Comparison of ENCODE assay signal across 12 mouse cellular contexts in genomic region chr6:124720904-124721303, GRCm38 (mm10). TPM values are rescaled to one million over a fixed set of nuclear protein-coding genes. Genes with fewer than 3 reads are reported as not detected.
DNase-seq lines count a peak whose midpoint lies in the region; ATAC-seq and TF ChIP-seq lines count a peak whose summit lies in the region.
"Had no signal": no experiment of that assay in that cellular context is flagged by ENCODE, and none has a peak within 500 bp of the region (broad histone marks: within the 10 kb centered on the region; RNA-seq: fewer than 3 reads in every experiment).

No protein-coding gene starts in this region.

- 0 out of 2 replicates have a peak overlapping the region, but pooled peaks have one; percentile 19 for H3K4me2 ChIP-seq in lung, postnatal 0 days (replicated peaks; ENCODE audit: low read depth, low read length)
- H3K4me2 ChIP-seq in stomach, postnatal 0 days (replicated peaks; ENCODE audit: low read depth), result peak overlapping the region; percentile 61; the same call in 1 of the 2 replicates
- no peak overlapping the region for H3K4me2 ChIP-seq in midbrain, embryonic 15.5 days
- H3K4me2 ChIP-seq: midbrain, embryonic 12.5 days had no signal

- peaks cover 7% of the 10 kb centered on the region; the same call in 1 of the 2 replicates for H3K36me3 ChIP-seq in lung, postnatal 0 days (ENCODE audit: insufficient read depth, low read length)
- peaks cover 21% of the 10 kb centered on the region for H3K36me3 ChIP-seq in limb, embryonic 10.5 days
- H3K36me3 ChIP-seq in stomach, postnatal 0 days (ENCODE audit: control insufficient read depth, insufficient read depth, low read length), result peaks cover 5% of the 10 kb centered on the region; the same call in 1 of the 2 replicates
- H3K36me3 ChIP-seq in midbrain, embryonic 15.5 days (replicated peaks), result peaks cover 14% of the 10 kb centered on the region

- 47% methylated on average over 11 of the region's 11 CpGs for WGBS in lung, postnatal 0 days
- WGBS in limb, embryonic 10.5 days, result 78% methylated on average over 11 of the region's 11 CpGs
- 38% methylated on average over 11 of the region's 11 CpGs for WGBS in stomach, postnatal 0 days
- 69% methylated on average over 11 of the region's 11 CpGs for WGBS in midbrain, embryonic 15.5 days

- 0 out of 2 replicates have a peak overlapping the region, but pooled peaks have one; percentile 12 for H3K9ac ChIP-seq in lung, postnatal 0 days (replicated peaks; ENCODE audit: low read depth)
- H3K9ac ChIP-seq in stomach, postnatal 0 days (ENCODE audit: low read length), result peak overlapping the region; percentile 72; the same call in 1 of the 2 replicates
- H3K9ac ChIP-seq in midbrain, embryonic 15.5 days, result no peak overlapping the region
- H3K9ac ChIP-seq: midbrain, embryonic 12.5 days had no signal

- no peak for ATAC-seq in lung, postnatal 0 days
- peak; percentile 31 for ATAC-seq in common myeloid progenitor, adult 5-6 weeks (replicated peaks; ENCODE audit: low read depth, poor library complexity, severe bottlenecking)
- ATAC-seq in stomach, postnatal 0 days (ENCODE audit: low FRiP score, low TSS enrichment), result no peak
- no peak for ATAC-seq in midbrain, embryonic 15.5 days (replicated peaks)
- ATAC-seq: Patski had no signal

- intact Hi-C loops in left cerebral cortex, postnatal 4 days (cut with DNase I), result no loop called here

- TF ChIP-seq CTCF in lung, postnatal 0 days (IDR thresholded peaks at IDR 0.05), result no peak
- TF ChIP-seq CTCF in stomach, postnatal 0 days (IDR thresholded peaks at IDR 0.05; ENCODE audit: low read depth), result no peak

- no peak overlapping the region for H3K27ac ChIP-seq in lung, postnatal 0 days (ENCODE audit: low read length)
- H3K27ac ChIP-seq in limb, embryonic 10.5 days, result 0 out of 2 replicates have a peak overlapping the region, but pooled peaks have one; percentile 51
- H3K27ac ChIP-seq in stomach, postnatal 0 days (replicated peaks), result peak overlapping the region; percentile 95
- no peak overlapping the region for H3K27ac ChIP-seq in midbrain, embryonic 15.5 days
- H3K27ac ChIP-seq: midbrain, embryonic 12.5 days had no signal

- no peak overlapping the region for H3K4me3 ChIP-seq in lung, postnatal 0 days (ENCODE audit: low read depth, low read length)
- no peak overlapping the region for H3K4me3 ChIP-seq in limb, embryonic 10.5 days
- no peak overlapping the region for H3K4me3 ChIP-seq in stomach, postnatal 0 days (ENCODE audit: low read depth, low read length)
- H3K4me3 ChIP-seq in midbrain, embryonic 15.5 days, result no peak overlapping the region
- H3K4me3 ChIP-seq: midbrain, embryonic 12.5 days had no signal

- DNase-seq in lung, postnatal 0 days (ENCODE audit: low spot score), result no peak
- DNase-seq in lung, postnatal 4 days, result no peak
- DNase-seq in limb, embryonic 10.5 days (ENCODE audit: low spot score), result no peak
- no peak for DNase-seq in stomach, postnatal 0 days (ENCODE audit: low spot score)
- DNase-seq in left cerebral cortex, postnatal 4 days, result no peak
- DNase-seq in frontal cortex, postnatal 14 days (ENCODE audit: low spot score in 2 of 2), result no peak
- DNase-seq: gastrocnemius, postnatal 36 days; retina, postnatal 1 day had no signal

- TF ChIP-seq EP300 in lung, postnatal 0 days (IDR thresholded peaks at IDR 0.05), result no peak
- no peak for TF ChIP-seq EP300 in stomach, postnatal 0 days (optimal IDR thresholded peaks at IDR 0.05)

- H3K27me3 ChIP-seq in lung, postnatal 0 days (replicated peaks; ENCODE audit: insufficient read depth, low read length), result no peaks in the 10 kb centered on the region
- H3K27me3 ChIP-seq in limb, embryonic 10.5 days (ENCODE audit: low read depth, poor library complexity, severe bottlenecking), result no peaks in the 10 kb centered on the region
- no peaks in the 10 kb centered on the region for H3K27me3 ChIP-seq in stomach, postnatal 0 days (ENCODE audit: control insufficient read depth, insufficient read depth, low read length)
- no peaks in the 10 kb centered on the region for H3K27me3 ChIP-seq in midbrain, embryonic 15.5 days (replicated peaks)
- H3K27me3 ChIP-seq: midbrain, embryonic 12.5 days; Patski had no signal

- H3K9me3 ChIP-seq in lung, postnatal 0 days (ENCODE audit: low read length), result no peaks in the 10 kb centered on the region
- H3K9me3 ChIP-seq in limb, embryonic 10.5 days (replicated peaks), result no peaks in the 10 kb centered on the region
- no peaks in the 10 kb centered on the region for H3K9me3 ChIP-seq in stomach, postnatal 0 days (ENCODE audit: control insufficient read depth, low read length)
- H3K9me3 ChIP-seq in midbrain, embryonic 15.5 days, result no peaks in the 10 kb centered on the region
- H3K9me3 ChIP-seq: midbrain, embryonic 12.5 days had no signal

- no peaks in the 10 kb centered on the region for H3K4me1 ChIP-seq in lung, postnatal 0 days (ENCODE audit: insufficient read depth, low read depth, low read length)
- peaks cover 22% of the 10 kb centered on the region for H3K4me1 ChIP-seq in limb, embryonic 10.5 days
- no peaks in the 10 kb centered on the region for H3K4me1 ChIP-seq in stomach, postnatal 0 days (replicated peaks; ENCODE audit: control insufficient read depth, insufficient read depth)
- H3K4me1 ChIP-seq in midbrain, embryonic 15.5 days, result no peaks in the 10 kb centered on the region
- H3K4me1 ChIP-seq: midbrain, embryonic 12.5 days had no signal

RNA-seq across cellular contexts. Expression of gene Phb2, which starts 8.8 kb away (rescaled TPM):
- polyA plus RNA-seq in lung, postnatal 0 days (2015; fragmentation: Nextera tagmentation; extraction: Ambion mirVana), result 162 and 169 TPM in 2 replicates
- total RNA-seq in common myeloid progenitor, adult 5-6 weeks (2017), result 402 and 404 TPM in 2 replicates
- 501 and 622 TPM in 2 replicates for polyA plus RNA-seq in limb, embryonic 10.5 days (2016; fragmentation: Nextera tagmentation; extraction: Ambion mirVana)
- 230 and 237 TPM in 2 replicates for polyA plus RNA-seq in stomach, postnatal 0 days (2015; fragmentation: Nextera tagmentation; extraction: Ambion mirVana)
- total RNA-seq in left cerebral cortex, postnatal 4 days (2021), result 100 to 1,000 TPM; 169 to 170 TPM
- 254 and 256 TPM in 2 replicates for polyA plus RNA-seq in midbrain, embryonic 15.5 days (2015; fragmentation: Nextera tagmentation; extraction: Ambion mirVana)

RNA-seq across cellular contexts. Expression of gene Emg1, which starts 8.9 kb away (rescaled TPM):
- polyA plus RNA-seq in lung, postnatal 0 days (2015; fragmentation: Nextera tagmentation; extraction: Ambion mirVana), result 83.1 and 86.7 TPM in 2 replicates
- 222 and 280 TPM in 2 replicates for total RNA-seq in common myeloid progenitor, adult 5-6 weeks (2017)
- 254 and 298 TPM in 2 replicates for polyA plus RNA-seq in limb, embryonic 10.5 days (2016; fragmentation: Nextera tagmentation; extraction: Ambion mirVana)
- polyA plus RNA-seq in stomach, postnatal 0 days (2015; fragmentation: Nextera tagmentation; extraction: Ambion mirVana), result 93.9 and 94.8 TPM in 2 replicates
- 10 to 100 TPM; 56.7 to 56.9 TPM for total RNA-seq in left cerebral cortex, postnatal 4 days (2021)
- 107 and 109 TPM in 2 replicates for polyA plus RNA-seq in midbrain, embryonic 15.5 days (2015; fragmentation: Nextera tagmentation; extraction: Ambion mirVana)

RNA-seq across cellular contexts. Expression of gene Ptpn6, which starts 17.6 kb away (rescaled TPM):
- polyA plus RNA-seq in lung, postnatal 0 days (2015; fragmentation: Nextera tagmentation; extraction: Ambion mirVana), result 24.0 and 27.8 TPM in 2 replicates
- 235 and 315 TPM in 2 replicates for total RNA-seq in common myeloid progenitor, adult 5-6 weeks (2017)
- polyA plus RNA-seq in limb, embryonic 10.5 days (2016; fragmentation: Nextera tagmentation; extraction: Ambion mirVana), result 6.2 and 7.6 TPM in 2 replicates
- polyA plus RNA-seq in stomach, postnatal 0 days (2015; fragmentation: Nextera tagmentation; extraction: Ambion mirVana), result 13.1 and 15.8 TPM in 2 replicates
- total RNA-seq in left cerebral cortex, postnatal 4 days (2021), result 1 to 10 TPM; 3.3 to 9.2 TPM
- 3.9 and 5.6 TPM in 2 replicates for polyA plus RNA-seq in midbrain, embryonic 15.5 days (2015; fragmentation: Nextera tagmentation; extraction: Ambion mirVana)

RNA-seq across cellular contexts. Expression of gene Grcc10, which starts 20.3 kb away (rescaled TPM):
- polyA plus RNA-seq in lung, postnatal 0 days (2015; fragmentation: Nextera tagmentation; extraction: Ambion mirVana), result 332 and 367 TPM in 2 replicates
- total RNA-seq in common myeloid progenitor, adult 5-6 weeks (2017), result 112 and 129 TPM in 2 replicates
- 384 and 460 TPM in 2 replicates for polyA plus RNA-seq in limb, embryonic 10.5 days (2016; fragmentation: Nextera tagmentation; extraction: Ambion mirVana)
- polyA plus RNA-seq in stomach, postnatal 0 days (2015; fragmentation: Nextera tagmentation; extraction: Ambion mirVana), result 292 and 310 TPM in 2 replicates
- 100 to 1,000 TPM; 334 to 350 TPM for total RNA-seq in left cerebral cortex, postnatal 4 days (2021)
- 668 and 674 TPM in 2 replicates for polyA plus RNA-seq in midbrain, embryonic 15.5 days (2015; fragmentation: Nextera tagmentation; extraction: Ambion mirVana)

RNA-seq across cellular contexts. Expression of gene Gm45234, which starts 34.9 kb away (rescaled TPM):
- not detected in 2 replicates for polyA plus RNA-seq in lung, postnatal 0 days (2015; fragmentation: Nextera tagmentation; extraction: Ambion mirVana)
- not detected in 2 replicates for total RNA-seq in common myeloid progenitor, adult 5-6 weeks (2017)
- not detected in 2 replicates for polyA plus RNA-seq in limb, embryonic 10.5 days (2016; fragmentation: Nextera tagmentation; extraction: Ambion mirVana)
- not detected in 2 replicates for polyA plus RNA-seq in stomach, postnatal 0 days (2015; fragmentation: Nextera tagmentation; extraction: Ambion mirVana)
- total RNA-seq in left cerebral cortex, postnatal 4 days (2021), result not detected
- not detected in 2 replicates for polyA plus RNA-seq in midbrain, embryonic 15.5 days (2015; fragmentation: Nextera tagmentation; extraction: Ambion mirVana)
- polyA plus RNA-seq: midbrain, embryonic 12.5 days had no signal

Comparison
In these comparisons a context has a peak if more than half of its experiments do, and no peak if none do; other contexts are left out.
1. H3K27ac ChIP-seq: peak in limb, embryonic 10.5 days (single experiment) and stomach, postnatal 0 days (single experiment); none in lung, postnatal 0 days (single experiment) and midbrain, embryonic 15.5 days (single experiment).